Mouse (Mus musculus): ENCODE measurements around the gene Ubp1. TPM values are rescaled to one million over a fixed set of nuclear protein-coding genes. Genes with fewer than 3 reads are reported as not detected.

Gene Ubp1
- polyA plus RNA-seq, 1 experiment, result 123 TPM

DNA sequence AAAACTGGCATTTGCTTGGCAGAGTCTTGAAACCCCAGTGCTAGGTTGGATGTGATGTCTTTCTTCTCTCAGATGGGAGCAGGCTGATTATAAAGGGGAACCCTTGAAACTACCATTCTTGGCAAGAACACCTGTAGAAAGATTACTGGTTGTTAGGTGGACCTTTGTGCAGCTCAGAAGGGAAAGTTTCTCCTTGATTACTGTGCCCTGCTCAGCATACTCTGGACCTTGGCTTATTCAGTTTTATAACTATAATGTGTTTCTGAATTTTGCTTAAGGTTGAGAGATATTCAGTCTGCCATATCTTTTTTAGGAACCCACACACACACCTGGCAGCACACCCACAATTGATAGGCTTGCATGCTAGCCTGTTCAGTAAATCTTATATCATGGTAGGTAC is 33.0 kb downstream of the Ubp1 start:
- Histone ChIP-seq H3K4me3 (ENCODE audit: insufficient read depth, low read length) (no peak overlapping the region), H3K4me1 (ENCODE audit: control insufficient read depth, insufficient read depth, low read length) (peaks cover 5% of the 10 kb centered on the region; the same call in 1 of the 2 replicates), H3K27ac (ENCODE audit: insufficient read depth, low read length) (no peak overlapping the region)
- TF ChIP-seq CTCF (IDR thresholded peaks at IDR 0.05; ENCODE audit: extremely low read depth, insufficient read depth, low read length), result no peak
- TF ChIP-seq POLR2A (IDR thresholded peaks at IDR 0.05; ENCODE audit: extremely low read depth, insufficient read depth, low read length), result no peak

DNA sequence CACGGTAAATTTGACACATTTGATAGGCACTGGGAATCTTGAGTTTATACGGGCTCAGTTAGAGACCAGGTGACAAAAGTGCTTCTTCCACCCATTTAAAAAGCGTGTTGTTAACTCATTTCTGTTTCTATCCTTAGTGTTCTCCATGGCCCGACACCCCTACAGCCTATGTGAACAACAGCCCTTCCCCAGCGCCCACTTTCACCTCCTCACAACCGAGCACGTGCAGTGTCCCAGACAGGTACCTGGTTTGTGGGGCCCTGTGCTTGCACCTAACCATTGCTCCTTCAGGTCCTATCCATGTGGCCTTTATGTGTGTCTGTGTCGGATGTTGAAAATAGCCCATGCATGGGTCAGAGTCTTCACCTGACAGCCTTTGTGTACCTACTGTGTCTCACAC is 33.7 kb downstream of the Ubp1 start:
- TF ChIP-seq CTCF (IDR thresholded peaks at IDR 0.05; ENCODE audit: extremely low read depth, insufficient read depth, low read length) (no peak), POLR2A (IDR thresholded peaks at IDR 0.05; ENCODE audit: extremely low read depth, insufficient read depth, low read length) (no peak)
- peaks cover 5% of the 10 kb centered on the region; the same call in 1 of the 2 replicates for H3K4me1 ChIP-seq (ENCODE audit: control insufficient read depth, insufficient read depth, low read length)
- H3K4me3 ChIP-seq (ENCODE audit: insufficient read depth, low read length), result no peak overlapping the region
- H3K27ac ChIP-seq (ENCODE audit: insufficient read depth, low read length), result no peak overlapping the region

DNA sequence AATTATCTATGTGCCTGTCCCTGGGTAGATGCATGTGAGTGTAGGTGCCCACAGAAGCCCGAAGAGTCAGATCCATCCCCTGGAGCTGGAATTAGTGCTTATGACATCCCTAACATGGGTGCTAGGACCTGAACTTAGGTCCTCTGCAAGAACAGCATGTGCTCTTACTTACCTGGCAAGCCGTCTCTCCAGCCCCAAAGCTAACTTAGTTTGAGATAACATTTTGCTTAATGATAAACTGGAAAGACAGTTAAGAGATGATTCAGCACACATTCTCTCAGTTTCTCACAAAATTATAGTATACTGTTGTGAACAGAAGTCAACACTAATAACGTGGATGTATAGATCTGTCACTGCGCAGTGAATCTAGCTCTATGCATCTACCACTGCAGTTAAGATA is 36.1 kb downstream of the Ubp1 start:
- H3K4me1 ChIP-seq (ENCODE audit: control insufficient read depth, insufficient read depth, low read length), result peaks cover 5% of the 10 kb centered on the region; the same call in 1 of the 2 replicates
- no peak overlapping the region for H3K4me3 ChIP-seq (ENCODE audit: insufficient read depth, low read length)
- no peak overlapping the region for H3K27ac ChIP-seq (ENCODE audit: insufficient read depth, low read length)
- TF ChIP-seq POLR2A (IDR thresholded peaks at IDR 0.05; ENCODE audit: extremely low read depth, insufficient read depth, low read length) (no peak), CTCF (IDR thresholded peaks at IDR 0.05; ENCODE audit: extremely low read depth, insufficient read depth, low read length) (no peak)

DNA sequence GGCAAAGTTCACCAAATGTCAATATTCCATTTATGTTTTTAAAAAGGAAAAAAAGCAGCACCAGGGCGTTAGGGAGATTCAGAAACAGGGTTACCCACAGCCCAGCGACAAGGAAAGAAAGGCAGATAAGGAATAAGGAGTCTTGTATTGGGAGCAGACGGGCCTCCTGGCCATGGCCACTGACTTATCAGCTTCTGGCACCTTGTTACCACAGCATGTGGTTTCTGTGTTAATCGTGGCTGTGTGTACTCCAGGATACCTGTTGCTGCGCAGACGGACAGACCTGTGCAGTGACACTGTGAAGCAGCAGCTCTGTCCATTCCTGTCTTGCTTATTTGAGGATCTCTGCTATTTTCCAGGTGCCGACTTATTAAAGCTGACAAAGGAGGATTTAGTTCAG is 38.2 kb downstream of the Ubp1 start:
- H3K4me1 ChIP-seq (ENCODE audit: control insufficient read depth, insufficient read depth, low read length), result peaks cover 1% of the 10 kb centered on the region; the same call in 1 of the 2 replicates
- no peak for TF ChIP-seq CTCF (IDR thresholded peaks at IDR 0.05; ENCODE audit: extremely low read depth, insufficient read depth, low read length)
- TF ChIP-seq POLR2A (IDR thresholded peaks at IDR 0.05; ENCODE audit: extremely low read depth, insufficient read depth, low read length), result no peak
- H3K27ac ChIP-seq (ENCODE audit: insufficient read depth, low read length), result no peak overlapping the region

DNA sequence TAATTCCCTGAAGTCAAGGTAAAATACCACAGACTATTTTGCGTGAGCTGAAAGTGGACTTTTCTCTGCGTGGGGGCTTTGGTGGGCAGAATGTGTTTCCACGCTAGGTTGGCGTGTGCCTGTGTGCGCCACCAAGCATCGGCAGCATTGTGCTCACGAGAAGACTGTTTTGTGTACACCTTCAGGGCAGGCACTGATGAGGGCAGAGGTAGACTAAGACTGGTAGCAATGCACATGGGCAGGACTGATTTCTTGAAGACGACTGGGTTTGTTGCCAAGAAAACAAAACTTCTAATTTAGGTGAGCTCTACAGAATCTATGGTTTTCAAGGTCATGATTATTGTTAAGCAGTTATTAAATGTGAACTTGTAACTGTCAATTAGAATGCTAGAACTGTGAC is 38.7 kb downstream of the Ubp1 start:
- Histone ChIP-seq H3K4me3 (ENCODE audit: insufficient read depth, low read length) (no peak overlapping the region), H3K4me1 (ENCODE audit: control insufficient read depth, insufficient read depth, low read length) (no peaks in the 10 kb centered on the region), H3K27ac (ENCODE audit: insufficient read depth, low read length) (no peak overlapping the region)
- TF ChIP-seq CTCF (IDR thresholded peaks at IDR 0.05; ENCODE audit: extremely low read depth, insufficient read depth, low read length) (no peak), POLR2A (IDR thresholded peaks at IDR 0.05; ENCODE audit: extremely low read depth, insufficient read depth, low read length) (no peak)

More for the DNA sequence above, 38.2 kb downstream of the Ubp1 start:
- no peak overlapping the region for H3K4me3 ChIP-seq (ENCODE audit: insufficient read depth, low read length)

DNA sequence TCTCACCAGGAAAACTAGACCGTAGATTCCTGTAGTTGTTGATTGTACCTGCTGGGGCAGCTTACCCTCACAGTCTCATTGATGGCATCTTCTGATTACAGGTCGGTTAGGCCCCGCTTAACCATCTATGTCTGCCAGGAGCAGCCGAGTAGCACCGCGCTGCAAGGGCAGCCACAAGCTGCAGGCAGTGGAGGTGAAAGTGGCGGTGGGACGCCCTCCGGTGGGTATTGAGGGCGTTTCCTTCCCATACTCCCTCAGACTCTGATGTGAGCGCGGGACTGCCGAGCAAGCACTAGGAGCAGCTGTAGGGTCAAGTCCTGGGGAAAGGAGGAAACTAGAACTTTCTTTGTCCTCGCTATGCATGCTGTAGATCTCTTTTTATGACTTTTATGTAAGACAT is 39.3 kb downstream of the Ubp1 start:
- no peak overlapping the region for H3K4me3 ChIP-seq (ENCODE audit: insufficient read depth, low read length)
- TF ChIP-seq POLR2A (IDR thresholded peaks at IDR 0.05; ENCODE audit: extremely low read depth, insufficient read depth, low read length), result no peak
- TF ChIP-seq CTCF (IDR thresholded peaks at IDR 0.05; ENCODE audit: extremely low read depth, insufficient read depth, low read length), result no peak
- no peak overlapping the region for H3K27ac ChIP-seq (ENCODE audit: insufficient read depth, low read length)
- H3K4me1 ChIP-seq (ENCODE audit: control insufficient read depth, insufficient read depth, low read length), result no peaks in the 10 kb centered on the region

DNA sequence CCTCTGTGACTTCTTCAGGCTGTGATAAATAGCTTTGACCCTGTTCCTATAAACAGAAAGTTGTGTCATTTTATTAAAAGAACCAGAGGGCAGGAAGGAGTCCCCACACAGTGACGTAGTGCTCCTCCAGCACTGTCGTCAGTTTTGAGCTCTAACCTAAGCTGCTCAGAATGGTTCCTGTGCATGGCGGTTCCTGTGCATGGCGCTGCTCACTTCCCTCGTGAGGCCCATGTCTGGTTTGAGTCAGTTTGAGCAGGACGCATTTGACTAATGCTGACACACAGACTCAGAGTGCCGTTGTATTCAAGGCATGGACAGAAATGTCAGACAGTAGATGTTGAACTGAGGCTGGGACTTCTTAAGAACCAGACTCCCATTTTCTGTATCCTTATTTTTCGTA is 40.9 kb downstream of the Ubp1 start:
- TF ChIP-seq CTCF (IDR thresholded peaks at IDR 0.05; ENCODE audit: extremely low read depth, insufficient read depth, low read length) (no peak), POLR2A (IDR thresholded peaks at IDR 0.05; ENCODE audit: extremely low read depth, insufficient read depth, low read length) (no peak)

DNA sequence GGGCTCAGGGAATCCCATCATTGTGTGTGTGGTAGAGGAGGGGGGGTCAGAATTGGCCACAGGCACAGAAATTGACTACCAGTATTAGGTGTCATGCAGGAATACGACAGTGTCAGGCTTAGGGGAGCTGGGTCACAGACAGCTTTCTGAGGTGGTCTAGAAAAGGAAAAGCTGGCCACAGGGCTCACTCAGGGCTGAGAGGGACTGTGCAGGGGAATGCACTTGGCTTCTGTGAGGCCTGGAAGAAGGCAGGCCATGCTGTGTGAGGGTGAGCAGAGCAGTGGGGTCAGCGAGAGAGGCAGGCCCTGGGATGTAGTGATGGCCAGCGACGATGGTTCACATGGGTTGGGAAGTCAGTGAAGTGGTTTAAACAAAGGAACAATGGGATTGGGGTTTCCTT is 43.1 kb downstream of the Ubp1 start:
- TF ChIP-seq CTCF (IDR thresholded peaks at IDR 0.05; ENCODE audit: extremely low read depth, insufficient read depth, low read length) (no peak), POLR2A (IDR thresholded peaks at IDR 0.05; ENCODE audit: extremely low read depth, insufficient read depth, low read length) (no peak)

More for the DNA sequence above, 40.9 kb downstream of the Ubp1 start:
- H3K4me3 ChIP-seq (ENCODE audit: insufficient read depth, low read length), result no peak overlapping the region
- H3K27ac ChIP-seq (ENCODE audit: insufficient read depth, low read length), result no peak overlapping the region
- H3K4me1 ChIP-seq (ENCODE audit: control insufficient read depth, insufficient read depth, low read length), result no peaks in the 10 kb centered on the region

DNA sequence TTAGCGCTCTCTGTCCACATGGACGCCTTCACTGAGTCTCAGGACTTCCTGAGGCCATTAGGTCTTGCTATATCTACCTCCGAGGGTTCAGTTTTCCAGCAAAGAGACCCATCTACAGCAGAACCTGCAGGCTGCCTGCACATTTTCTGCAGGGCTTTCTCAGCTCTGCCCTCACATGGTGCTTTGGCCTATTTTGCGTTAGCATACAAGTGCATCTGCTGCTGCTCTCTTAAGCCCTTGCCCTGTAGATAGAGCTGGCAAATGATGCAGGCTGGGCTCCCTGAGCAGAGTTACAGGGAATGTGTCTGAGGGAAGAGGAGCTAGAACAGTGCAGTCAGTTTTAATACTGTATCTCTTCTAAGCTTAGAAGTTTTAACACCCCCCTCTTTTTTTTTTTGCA is 44.2 kb downstream of the Ubp1 start:
- TF ChIP-seq POLR2A (IDR thresholded peaks at IDR 0.05; ENCODE audit: extremely low read depth, insufficient read depth, low read length) (no peak), CTCF (IDR thresholded peaks at IDR 0.05; ENCODE audit: extremely low read depth, insufficient read depth, low read length) (no peak)
- H3K4me1 ChIP-seq (ENCODE audit: control insufficient read depth, insufficient read depth, low read length), result 0 out of 2 replicates have a peak, but pooled peaks cover 1% of the 10 kb centered on the region
- H3K4me3 ChIP-seq (ENCODE audit: insufficient read depth, low read length), result no peak overlapping the region
- no peak overlapping the region for H3K27ac ChIP-seq (ENCODE audit: insufficient read depth, low read length)

More for the DNA sequence above, 43.1 kb downstream of the Ubp1 start:
- Histone ChIP-seq H3K4me1 (ENCODE audit: control insufficient read depth, insufficient read depth, low read length) (0 out of 2 replicates have a peak, but pooled peaks cover 1% of the 10 kb centered on the region), H3K27ac (ENCODE audit: insufficient read depth, low read length) (0 out of 2 replicates have a peak overlapping the region, but pooled peaks have one; percentile 28), H3K4me3 (ENCODE audit: insufficient read depth, low read length) (no peak overlapping the region)

DNA sequence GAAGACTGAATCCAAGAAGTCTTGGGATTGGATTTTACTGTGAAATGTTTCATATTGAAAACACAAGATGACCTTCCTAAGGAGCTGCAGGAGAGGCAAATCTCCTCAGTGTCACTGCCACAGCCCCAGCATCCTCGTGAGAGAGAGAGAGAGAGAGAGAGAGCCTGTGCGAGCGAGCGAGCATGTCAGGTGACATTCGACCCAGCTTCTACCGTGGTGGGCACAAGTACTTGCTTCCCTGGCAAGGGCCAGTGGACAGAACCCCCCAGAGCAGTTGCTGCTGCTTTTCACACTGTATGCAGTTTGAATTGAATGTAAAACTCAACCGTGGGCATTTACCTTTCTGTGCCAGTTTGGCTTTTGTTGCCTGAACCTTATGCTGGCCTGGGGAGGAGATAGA is 44.7 kb downstream of the Ubp1 start:
- 0 out of 2 replicates have a peak, but pooled peaks cover 1% of the 10 kb centered on the region for H3K4me1 ChIP-seq (ENCODE audit: control insufficient read depth, insufficient read depth, low read length)
- TF ChIP-seq POLR2A (IDR thresholded peaks at IDR 0.05; ENCODE audit: extremely low read depth, insufficient read depth, low read length) (no peak), CTCF (IDR thresholded peaks at IDR 0.05; ENCODE audit: extremely low read depth, insufficient read depth, low read length) (no peak)
- no peak overlapping the region for H3K27ac ChIP-seq (ENCODE audit: insufficient read depth, low read length)
- no peak overlapping the region for H3K4me3 ChIP-seq (ENCODE audit: insufficient read depth, low read length)
